Mouse (Mus musculus) kidney, postnatal 0 days (tissue): Measurements from ENCODE around the gene Tmem44. TPM values are rescaled to one million over a fixed set of nuclear protein-coding genes. Genes with fewer than 3 reads are reported as not detected.
"Not testable (repeated sequence)": the region's sequence is repeated elsewhere in the genome, so short reads cannot be mapped to it uniquely, and the experiment has no call there.

Source experiments
- ATAC-seq: fragments of 200-750 bp; cut with Nextera tagmentation; replicated peaks from 2 replicates; pipeline ENCODE4 v1.8.0; 2017; ENCODE audit warnings: low read depth, moderate number of reproducible peaks, moderate TSS enrichment, moderate library complexity; ENCODE audit not compliant: low FRiP score
- DNase-seq: peaks from one replicate; pipeline ENCODE4 v3.0.0-alpha.2; 2016; ENCODE audit warnings: low spot score
- H3K27ac ChIP-seq: fragments of 300-500 bp; sonication (generic); 2 replicates; pipeline ENCODE4 v1.5.1; 2014; ENCODE audit warnings: mild to moderate bottlenecking
- H3K27me3 ChIP-seq: fragments of 300-500 bp; sonication (generic); 2 replicates; pipeline ENCODE4 v1.6.1; 2014; ENCODE audit warnings: low read length, mixed read lengths; ENCODE audit not compliant: insufficient read depth
- H3K36me3 ChIP-seq: fragments of 300-500 bp; sonication (generic); 2 replicates; pipeline ENCODE4 v1.6.1; 2014; ENCODE audit warnings: low read length, mixed read lengths; ENCODE audit not compliant: insufficient read depth
- H3K4me1 ChIP-seq: fragments of 300-500 bp; sonication (generic); replicated peaks from 2 replicates; pipeline ENCODE4 v1.6.1; 2014; ENCODE audit warnings: antibody characterized with exemption, low read length, mixed read lengths; ENCODE audit not compliant: insufficient read depth
- H3K4me2 ChIP-seq: fragments of 300-500 bp; sonication (generic); 2 replicates; pipeline ENCODE4 v1.6.1; 2014; ENCODE audit warnings: mild to moderate bottlenecking, low read length, moderate library complexity, mixed read lengths
- H3K4me3 ChIP-seq: fragments of 300-500 bp; sonication (generic); replicated peaks from 2 replicates; pipeline ENCODE4 v1.5.1; 2014; ENCODE audit warnings: low read depth, low read length
- H3K9ac ChIP-seq: fragments of 300-500 bp; sonication (generic); 2 replicates; pipeline ENCODE4 v1.6.1; 2014; ENCODE audit warnings: low read depth, low read length
- H3K9me3 ChIP-seq: fragments of 300-500 bp; sonication (generic); replicated peaks from 2 replicates; pipeline ENCODE4 v1.6.1; 2016; ENCODE audit warnings: low read length, inconsistent platforms, mixed read lengths
- CTCF ChIP-seq: IDR thresholded peaks from 2 replicates; pipeline ENCODE4 v1.5.1; 2016; ENCODE audit warnings: antibody characterized with exemption, low read depth, mild to moderate bottlenecking, moderate library complexity
- WGBS: fragments of 180-500 bp; shearing (Covaris S2); extraction: QIAGEN DNeasy Blood & Tissue Kit; methylation state at CpG from one replicate; pipeline ENCODE4 v1.1.7; 2014; 5-methylcytosine and 5-hydroxymethylcytosine counted together
- polyA plus RNA-seq: library from polyadenylated mRNA; unstranded; fragments of >200 nt; fragmentation: Nextera tagmentation; extraction: Ambion mirVana; gene quantifications from 2 replicates; pipeline ENCODE4 v1.2.1, GENCODE M21; 2015

Tmem44 gene
- polyA plus RNA-seq, 1 experiment from 2014 or later, result 13.8 TPM

- H3K4me1 ChIP-seq, result no peaks in the 10 kb centered on the region
- no peak; the same call in 1 of the 2 replicates for ATAC-seq
- H3K4me3 ChIP-seq, result no peak overlapping the region
- H3K27ac ChIP-seq, result no peak overlapping the region
- H3K9me3 ChIP-seq, result no peaks in the 10 kb centered on the region; the same call in 1 of the 2 replicates
- no peaks in the 10 kb centered on the region for H3K36me3 ChIP-seq
- H3K9ac ChIP-seq, result no peak overlapping the region
- 55% methylated on average over 5 of the region's 5 CpGs for WGBS
- H3K27me3 ChIP-seq, result no peaks in the 10 kb centered on the region
- no peak for DNase-seq
- H3K4me2 ChIP-seq, result no peak overlapping the region
- TF ChIP-seq CTCF, result no peak
Measured at GRCm38 (mm10) chr16:30465680-30466298, 84.9 kb downstream of the Tmem44 start.

- H3K4me3 ChIP-seq, H3K9me3 ChIP-seq, H3K27ac ChIP-seq, DNase-seq, H3K4me2 ChIP-seq, H3K9ac ChIP-seq, H3K27me3 ChIP-seq, H3K36me3 ChIP-seq, H3K4me1 ChIP-seq, ATAC-seq: not testable (repeated sequence)
- 91% methylated on average over 3 of the region's 3 CpGs for WGBS
Measured at GRCm38 (mm10) chr16:30464742-30465141, 85.9 kb downstream of the Tmem44 start.

Other genes starting within 250 kb of the Tmem44 start
- 0.14 and 0.16 TPM in 2 replicates for gene Gp5, start 240.1 kb downstream of the Tmem44 start, polyA plus RNA-seq
- gene Atp13a3, start 144.9 kb downstream of the Tmem44 start, polyA plus RNA-seq, result 10.4 and 11.2 TPM in 2 replicates
- 55.3 and 59.3 TPM in 2 replicates for gene Lsg1, start 36.8 kb upstream of the Tmem44 start, polyA plus RNA-seq
- 18.5 and 19.9 TPM in 2 replicates for gene Fam43a, start 48.9 kb upstream of the Tmem44 start, polyA plus RNA-seq